Mouse (Mus musculus): ENCODE data around the gene Elobl.

DNA sequence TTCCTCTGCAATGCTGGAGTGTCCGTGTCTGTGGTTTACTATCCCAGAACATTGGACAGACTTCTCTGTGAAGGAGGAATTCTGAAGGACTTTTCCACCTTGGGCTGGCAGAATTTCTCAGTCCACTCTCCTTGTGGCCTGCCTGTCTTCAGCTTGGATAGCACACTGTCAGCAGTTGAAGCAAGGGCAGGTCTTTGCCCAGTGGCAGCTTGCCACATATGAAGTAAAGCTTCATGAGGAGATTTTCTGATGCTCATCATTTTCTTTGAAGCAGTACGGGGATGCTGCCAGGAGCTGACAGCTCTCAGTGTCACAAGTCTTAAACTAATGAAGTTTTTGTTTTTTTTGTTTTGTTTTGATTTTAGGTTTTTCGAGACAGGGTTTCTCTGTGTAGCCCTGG lies 7.9 kb downstream of the Elobl start:
- no peak for TF ChIP-seq USF1 (IDR thresholded peaks at IDR 0.05; ENCODE audit: low read depth, low read length)
- TF ChIP-seq HCFC1 (IDR thresholded peaks at IDR 0.05; ENCODE audit: low read depth, low read length), result no peak

Data from CH12.LX (cell line).